Mouse (Mus musculus): Measurements from ENCODE around the gene Tctex1d2. TPM values are rescaled to one million over a fixed set of nuclear protein-coding genes. Genes with fewer than 3 reads are reported as not detected.

Gene Tctex1d2
- polyA plus RNA-seq, 1 experiment from 2014 or later = 36.1 TPM

DNA sequence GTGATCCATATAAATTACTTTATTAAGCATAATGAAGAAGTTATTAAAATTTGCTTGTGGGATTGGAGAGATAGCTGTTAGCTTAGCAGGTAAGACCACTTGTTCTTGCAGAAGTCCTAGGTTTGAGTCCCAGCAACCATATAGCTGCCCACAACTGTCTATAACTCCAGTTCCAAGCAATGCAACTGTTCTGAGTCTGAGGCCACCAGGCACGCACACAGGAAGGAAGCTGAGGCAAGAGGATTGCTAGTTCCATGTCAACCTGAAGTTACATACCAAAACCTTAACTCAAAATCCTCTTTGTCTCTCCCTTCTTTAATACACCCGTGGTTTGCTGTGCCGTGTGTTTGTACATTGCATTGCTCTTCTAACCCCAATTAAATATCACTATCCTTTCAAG lies 28.6 kb upstream of the Tctex1d2 start:
- WGBS = 93% methylated on average over 3 of the region's 3 CpGs
- no peak for ATAC-seq (replicated peaks; ENCODE audit: low FRiP score)
- Histone ChIP-seq H3K4me1 (replicated peaks; ENCODE audit: control insufficient read depth, insufficient read depth, low read length) (no peaks in the 10 kb centered on the region), H3K9me3 (ENCODE audit: control insufficient read depth, low read length) (no peaks in the 10 kb centered on the region), H3K27ac (ENCODE audit: low read depth, low read length) (no peak overlapping the region), H3K4me2 (ENCODE audit: low read depth, low read length, severe bottlenecking) (no peak overlapping the region), H3K27me3 (ENCODE audit: control insufficient read depth, insufficient read depth, low read length) (no peaks in the 10 kb centered on the region), H3K4me3 (ENCODE audit: low read depth, low read length) (no peak overlapping the region), H3K9ac (ENCODE audit: low read length) (no peak overlapping the region), H3K36me3 (ENCODE audit: control insufficient read depth, insufficient read depth, low read length) (no peaks in the 10 kb centered on the region)
- no peak for DNase-seq (ENCODE audit: low spot score)

GRCm38 (mm10) chr16:32395679-32396540 lies 23.6 kb upstream of the Tctex1d2 start:
- Histone ChIP-seq H3K9ac (ENCODE audit: low read length) (no peak overlapping the region), H3K4me3 (ENCODE audit: low read depth, low read length) (no peak overlapping the region), H3K4me1 (replicated peaks; ENCODE audit: control insufficient read depth, insufficient read depth, low read length) (no peaks in the 10 kb centered on the region), H3K36me3 (ENCODE audit: control insufficient read depth, insufficient read depth, low read length) (no peaks in the 10 kb centered on the region), H3K27me3 (ENCODE audit: control insufficient read depth, insufficient read depth, low read length) (no peaks in the 10 kb centered on the region), H3K27ac (ENCODE audit: low read depth, low read length) (no peak overlapping the region), H3K4me2 (ENCODE audit: low read depth, low read length, severe bottlenecking) (no peak overlapping the region), H3K9me3 (ENCODE audit: control insufficient read depth, low read length) (no peaks in the 10 kb centered on the region)
- 75% methylated on average over 6 of the region's 6 CpGs for WGBS
- no peak for DNase-seq (ENCODE audit: low spot score)
- ATAC-seq (replicated peaks; ENCODE audit: low FRiP score) = no peak

DNA sequence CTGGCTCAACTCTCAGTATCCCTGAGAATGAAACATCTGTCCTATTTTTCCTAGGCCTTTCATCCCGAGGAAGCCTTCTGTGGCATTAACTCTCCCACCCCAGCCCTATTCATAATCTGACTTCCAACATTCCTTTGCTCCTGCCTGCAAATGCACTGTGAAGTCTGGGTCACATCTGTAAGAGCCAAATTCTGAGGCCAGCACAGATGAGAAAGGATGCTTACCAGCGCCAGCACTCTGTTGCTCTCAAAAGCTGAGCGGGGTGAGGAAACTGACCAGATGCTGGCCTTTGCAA lies 23.0 kb upstream of the Tctex1d2 start:
- WGBS = 58% methylated on average over 3 of the region's 3 CpGs
- no peaks in the 10 kb centered on the region for H3K4me1 ChIP-seq (replicated peaks; ENCODE audit: control insufficient read depth, insufficient read depth, low read length)
- H3K4me3 ChIP-seq (ENCODE audit: low read depth, low read length) = no peak overlapping the region
- no peak overlapping the region for H3K9ac ChIP-seq (ENCODE audit: low read length)
- H3K9me3 ChIP-seq (ENCODE audit: control insufficient read depth, low read length) = no peaks in the 10 kb centered on the region
- H3K27me3 ChIP-seq (ENCODE audit: control insufficient read depth, insufficient read depth, low read length) = no peaks in the 10 kb centered on the region
- no peak for DNase-seq (ENCODE audit: low spot score)
- no peak for ATAC-seq (replicated peaks; ENCODE audit: low FRiP score)
- no peak overlapping the region for H3K27ac ChIP-seq (ENCODE audit: low read depth, low read length)
- H3K36me3 ChIP-seq (ENCODE audit: control insufficient read depth, insufficient read depth, low read length) = no peaks in the 10 kb centered on the region
- H3K4me2 ChIP-seq (ENCODE audit: low read depth, low read length, severe bottlenecking) = no peak overlapping the region

DNA sequence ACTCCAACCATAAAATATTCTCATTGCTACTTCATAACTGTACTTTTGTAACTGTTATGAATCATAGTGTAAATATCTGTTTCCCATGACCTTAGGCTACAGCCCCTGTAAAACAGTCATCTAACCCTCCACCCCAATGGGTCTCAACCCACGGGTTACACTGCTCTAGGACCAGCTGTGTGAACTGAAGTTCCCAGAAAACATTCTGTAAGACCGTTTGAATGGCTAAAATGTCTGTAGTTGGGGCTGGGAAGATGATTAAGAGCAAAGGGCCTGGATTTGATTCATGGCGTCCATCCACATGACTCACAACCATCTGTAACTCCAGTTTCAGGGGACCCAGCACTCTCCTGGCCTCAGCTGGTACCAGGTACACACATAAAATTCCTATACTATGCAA lies 21.3 kb upstream of the Tctex1d2 start:
- H3K4me1 ChIP-seq (replicated peaks; ENCODE audit: control insufficient read depth, insufficient read depth, low read length) = no peaks in the 10 kb centered on the region
- H3K4me2 ChIP-seq (ENCODE audit: low read depth, low read length, severe bottlenecking) = no peak overlapping the region
- H3K9ac ChIP-seq (ENCODE audit: low read length) = no peak overlapping the region
- no peaks in the 10 kb centered on the region for H3K36me3 ChIP-seq (ENCODE audit: control insufficient read depth, insufficient read depth, low read length)
- no peaks in the 10 kb centered on the region for H3K27me3 ChIP-seq (ENCODE audit: control insufficient read depth, insufficient read depth, low read length)
- 72% methylated on average over 3 of the region's 3 CpGs for WGBS
- no peak overlapping the region for H3K4me3 ChIP-seq (ENCODE audit: low read depth, low read length)
- DNase-seq (ENCODE audit: low spot score) (no peak), ATAC-seq (replicated peaks; ENCODE audit: low FRiP score) (no peak)
- no peak overlapping the region for H3K27ac ChIP-seq (ENCODE audit: low read depth, low read length)
- H3K9me3 ChIP-seq (ENCODE audit: control insufficient read depth, low read length) = no peaks in the 10 kb centered on the region

DNA sequence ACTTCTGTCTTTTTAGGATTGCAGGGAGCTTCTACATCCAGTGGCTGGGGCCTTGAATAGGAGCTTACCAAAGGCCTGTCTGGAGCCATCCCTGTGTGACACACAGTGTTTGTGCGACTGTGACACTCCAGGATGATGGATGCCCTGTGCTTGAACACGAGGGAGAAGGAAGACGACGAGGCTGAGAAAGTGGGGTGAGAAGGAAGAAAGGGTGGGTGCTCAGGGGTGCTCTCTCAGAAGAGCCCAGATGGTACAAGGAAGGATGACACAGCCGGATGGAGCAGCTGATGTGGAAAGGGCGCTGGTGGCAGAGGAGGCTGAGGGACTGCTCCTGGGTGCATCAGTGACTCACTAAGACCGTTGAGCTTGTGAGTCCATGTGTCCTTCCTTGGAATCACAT lies 19.2 kb upstream of the Tctex1d2 start, which contains the start of gene Tm4sf19:
Gene Tm4sf19, plus strand, starts transcription at position 240 of the 400 bp plus-strand sequence.
- WGBS = 87% methylated on average over 7 of the region's 7 CpGs
- no peak for ATAC-seq (replicated peaks; ENCODE audit: low FRiP score)

GRCm38 (mm10) chr16:32401335-32401965 lies 18.1 kb upstream of the Tctex1d2 start:
- 83% methylated on average over 9 of the region's 9 CpGs for WGBS

More for the DNA sequence above, 19.2 kb upstream of the Tctex1d2 start, which contains the start of gene Tm4sf19:
- no peak within 1 kb of the TSS for H3K27ac ChIP-seq (ENCODE audit: low read depth, low read length)
- no peak within 1 kb of the TSS for H3K9ac ChIP-seq (ENCODE audit: low read length)
- no peaks in the 10 kb centered on the region for H3K9me3 ChIP-seq (ENCODE audit: control insufficient read depth, low read length)
- H3K4me1 ChIP-seq (replicated peaks; ENCODE audit: control insufficient read depth, insufficient read depth, low read length) = no peaks in the 10 kb centered on the region
- no peak within 1 kb of the TSS for H3K4me3 ChIP-seq (ENCODE audit: low read depth, low read length)
- no peak within 1 kb of the TSS for H3K4me2 ChIP-seq (ENCODE audit: low read depth, low read length, severe bottlenecking)
- H3K27me3 ChIP-seq (ENCODE audit: control insufficient read depth, insufficient read depth, low read length) = no peaks in the 10 kb centered on the region
- H3K36me3 ChIP-seq (ENCODE audit: control insufficient read depth, insufficient read depth, low read length) = no peaks in the 10 kb centered on the region
- no peak for DNase-seq (ENCODE audit: low spot score)

GRCm38 (mm10) chr16:32402818-32403217 lies 16.7 kb upstream of the Tctex1d2 start:
- no peaks in the 10 kb centered on the region for H3K36me3 ChIP-seq (ENCODE audit: control insufficient read depth, insufficient read depth, low read length)
- WGBS = 86% methylated on average over 3 of the region's 3 CpGs
- DNase-seq (ENCODE audit: low spot score) = no peak
- H3K4me2 ChIP-seq (ENCODE audit: low read depth, low read length, severe bottlenecking) = no peak overlapping the region
- no peak for ATAC-seq (replicated peaks; ENCODE audit: low FRiP score)
- no peaks in the 10 kb centered on the region for H3K9me3 ChIP-seq (ENCODE audit: control insufficient read depth, low read length)
- H3K4me1 ChIP-seq (replicated peaks; ENCODE audit: control insufficient read depth, insufficient read depth, low read length) = no peaks in the 10 kb centered on the region
- no peak overlapping the region for H3K4me3 ChIP-seq (ENCODE audit: low read depth, low read length)
- H3K27ac ChIP-seq (ENCODE audit: low read depth, low read length) = no peak overlapping the region
- no peaks in the 10 kb centered on the region for H3K27me3 ChIP-seq (ENCODE audit: control insufficient read depth, insufficient read depth, low read length)
- H3K9ac ChIP-seq (ENCODE audit: low read length) = no peak overlapping the region

More at GRCm38 (mm10) chr16:32401335-32401965, 18.1 kb upstream of the Tctex1d2 start:
- Histone ChIP-seq H3K4me2 (ENCODE audit: low read depth, low read length, severe bottlenecking) (no peak overlapping the region), H3K4me3 (ENCODE audit: low read depth, low read length) (no peak overlapping the region), H3K9ac (ENCODE audit: low read length) (no peak overlapping the region), H3K9me3 (ENCODE audit: control insufficient read depth, low read length) (no peaks in the 10 kb centered on the region), H3K27me3 (ENCODE audit: control insufficient read depth, insufficient read depth, low read length) (no peaks in the 10 kb centered on the region), H3K36me3 (ENCODE audit: control insufficient read depth, insufficient read depth, low read length) (no peaks in the 10 kb centered on the region), H3K4me1 (replicated peaks; ENCODE audit: control insufficient read depth, insufficient read depth, low read length) (no peaks in the 10 kb centered on the region), H3K27ac (ENCODE audit: low read depth, low read length) (no peak overlapping the region)
- ATAC-seq (replicated peaks; ENCODE audit: low FRiP score) = no peak
- DNase-seq (ENCODE audit: low spot score) = no peak

- Histone ChIP-seq H3K4me2 (ENCODE audit: low read depth, low read length, severe bottlenecking) (no peak overlapping the region), H3K9me3 (ENCODE audit: control insufficient read depth, low read length) (no peaks in the 10 kb centered on the region), H3K4me3 (ENCODE audit: low read depth, low read length) (no peak overlapping the region), H3K27me3 (ENCODE audit: control insufficient read depth, insufficient read depth, low read length) (no peaks in the 10 kb centered on the region), H3K36me3 (ENCODE audit: control insufficient read depth, insufficient read depth, low read length) (no peaks in the 10 kb centered on the region), H3K4me1 (replicated peaks; ENCODE audit: control insufficient read depth, insufficient read depth, low read length) (no peaks in the 10 kb centered on the region), H3K27ac (ENCODE audit: low read depth, low read length) (no peak overlapping the region), H3K9ac (ENCODE audit: low read length) (no peak overlapping the region)
- WGBS = 90% methylated on average over 9 of the region's 9 CpGs
- DNase-seq (ENCODE audit: low spot score) = no peak
- ATAC-seq (replicated peaks; ENCODE audit: low FRiP score) = no peak
Measured at GRCm38 (mm10) chr16:32405716-32406115, 13.8 kb upstream of the Tctex1d2 start.

Data from forebrain, embryonic 11.5 days (tissue).